Mouse (Mus musculus): ENCODE measurements around the gene Mertk.

Mertk gene

GRCm38 (mm10) chr2:128726067-128726466 is 27.3 kb downstream of the Mertk start:
- no peak for DNase-seq

- no peak for DNase-seq
These were observed 27.9 kb downstream of the Mertk start for GRCm38 (mm10) chr2:128726626-128727025.

GRCm38 (mm10) chr2:128727552-128727951 is 28.8 kb downstream of the Mertk start:
- DNase-seq = no peak

DNA sequence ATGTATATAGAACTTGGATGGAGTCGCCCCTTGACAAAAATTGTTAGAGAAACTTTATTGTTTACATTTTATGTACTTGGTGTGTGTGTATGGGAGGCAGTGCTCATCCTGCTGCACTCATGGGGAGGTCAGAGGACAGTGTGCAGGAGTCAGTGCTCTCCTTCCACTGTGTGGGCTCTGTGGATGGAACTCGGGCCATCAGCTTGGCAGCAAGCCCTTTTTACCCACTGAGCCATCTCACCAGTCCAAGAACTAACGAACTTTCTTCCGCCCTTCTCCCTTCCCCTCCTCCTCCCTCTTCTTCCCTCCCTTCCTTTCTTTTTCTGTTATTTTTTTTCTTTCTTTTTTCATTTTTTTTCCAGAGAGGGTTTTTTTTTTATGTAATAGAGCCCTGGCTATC is 29.3 kb downstream of the Mertk start:
- no peak for DNase-seq

GRCm38 (mm10) chr2:128729141-128729540 is 30.4 kb downstream of the Mertk start:
- DNase-seq = no peak

DNA sequence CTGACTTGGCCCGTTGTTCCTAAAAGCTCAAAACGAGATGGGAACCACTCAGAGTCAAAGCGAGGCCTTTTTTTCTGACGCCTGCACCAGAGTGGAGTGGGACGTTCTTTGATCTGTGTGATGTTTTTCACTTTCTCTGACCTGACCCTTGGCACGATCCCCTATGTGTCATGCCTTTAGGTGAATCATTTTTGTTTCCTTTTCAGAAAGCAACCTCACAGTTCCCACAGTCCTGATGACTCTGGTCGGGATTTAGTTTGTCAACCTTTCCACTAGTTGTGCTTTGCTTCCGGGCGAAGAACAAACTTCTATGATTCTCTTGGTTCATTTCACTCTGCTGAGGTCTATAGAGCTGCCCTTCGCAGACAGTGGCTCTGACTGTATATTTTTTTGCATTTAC is 32.8 kb downstream of the Mertk start:
- no peak for DNase-seq

DNA sequence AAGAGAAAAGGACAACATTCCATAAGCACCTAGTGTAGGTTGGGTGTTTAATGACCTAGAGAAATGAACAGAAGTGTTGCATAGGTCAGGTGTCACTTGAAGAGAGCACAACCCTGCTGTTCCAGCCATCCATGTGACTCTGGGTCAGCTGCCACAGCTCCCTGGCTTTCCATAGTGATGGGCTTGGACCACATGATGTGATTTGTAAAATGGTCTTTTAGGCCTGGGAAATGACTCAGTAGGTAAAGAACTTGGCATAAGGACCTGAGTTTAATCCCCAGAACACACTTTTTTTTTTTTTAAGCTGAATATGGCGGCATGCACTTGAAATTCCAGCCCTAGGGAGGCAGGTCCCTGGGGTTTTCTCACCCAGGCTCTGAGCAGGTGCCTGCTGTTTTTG is 33.2 kb downstream of the Mertk start:
- no peak for DNase-seq

DNA sequence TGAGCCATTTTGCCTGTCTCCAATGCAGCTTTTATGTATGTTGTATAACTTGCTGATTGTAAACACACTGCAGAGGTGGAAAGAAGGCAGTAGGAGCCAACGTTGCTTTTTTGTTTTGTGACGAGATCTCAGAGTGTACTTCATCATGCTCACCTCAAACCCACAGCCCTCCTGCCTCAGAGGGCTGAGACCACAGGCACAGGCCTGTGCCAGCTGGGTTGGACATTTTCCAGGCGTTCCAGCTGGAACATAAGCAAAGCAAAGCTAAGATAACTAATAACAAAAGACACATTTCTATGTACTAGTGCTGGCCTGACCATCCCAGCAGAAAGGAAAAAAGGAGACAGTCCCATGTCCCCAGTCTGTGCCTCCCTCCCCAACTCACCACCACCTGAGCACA is 36.3 kb downstream of the Mertk start:
- DNase-seq = no peak

DNA sequence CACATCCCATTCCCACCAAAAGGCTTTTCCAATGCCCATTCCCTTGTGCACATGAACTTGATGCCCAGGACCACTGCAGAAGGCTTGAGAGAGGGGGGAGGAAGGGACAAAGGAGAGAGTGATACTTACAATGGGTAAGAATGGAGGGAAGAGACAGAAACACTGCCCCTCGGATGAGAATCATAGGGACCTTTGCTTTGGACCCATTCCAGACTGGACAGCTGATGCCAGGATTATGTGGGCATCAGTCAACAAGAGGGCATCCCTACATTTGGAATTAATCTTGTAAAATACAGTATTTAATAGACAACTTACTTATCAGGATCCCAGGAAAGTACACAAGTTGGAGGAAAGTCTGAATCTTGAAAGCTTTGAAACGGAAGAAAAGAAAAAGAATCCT is 38.3 kb downstream of the Mertk start:
- no peak for DNase-seq

DNA sequence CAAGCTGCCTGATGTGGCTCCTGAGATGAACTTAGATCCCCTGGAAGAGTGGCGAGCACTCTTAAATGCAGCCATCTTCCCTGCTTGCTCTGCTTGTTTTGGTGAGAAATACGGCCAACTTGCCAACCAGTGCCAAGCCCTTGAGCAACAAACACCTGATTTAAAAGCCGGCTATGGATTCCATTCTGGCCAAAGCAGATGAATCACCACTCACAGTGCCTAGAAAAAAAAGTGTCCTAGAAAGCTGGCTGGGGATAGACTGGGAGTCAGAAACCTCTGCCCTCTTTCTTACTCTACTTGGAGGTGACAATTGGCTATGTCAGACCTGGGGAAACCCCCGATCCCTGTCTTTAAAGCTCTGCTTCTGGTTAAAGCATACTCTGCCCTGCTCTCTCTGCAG is 39.0 kb downstream of the Mertk start:
- DNase-seq = no peak

- DNase-seq = peak; percentile 63
These were observed 40.0 kb downstream of the Mertk start for GRCm38 (mm10) chr2:128738725-128739258.

GRCm38 (mm10) chr2:128745879-128746620 is 47.3 kb downstream of the Mertk start:
- peak; percentile 31 for DNase-seq

DNA sequence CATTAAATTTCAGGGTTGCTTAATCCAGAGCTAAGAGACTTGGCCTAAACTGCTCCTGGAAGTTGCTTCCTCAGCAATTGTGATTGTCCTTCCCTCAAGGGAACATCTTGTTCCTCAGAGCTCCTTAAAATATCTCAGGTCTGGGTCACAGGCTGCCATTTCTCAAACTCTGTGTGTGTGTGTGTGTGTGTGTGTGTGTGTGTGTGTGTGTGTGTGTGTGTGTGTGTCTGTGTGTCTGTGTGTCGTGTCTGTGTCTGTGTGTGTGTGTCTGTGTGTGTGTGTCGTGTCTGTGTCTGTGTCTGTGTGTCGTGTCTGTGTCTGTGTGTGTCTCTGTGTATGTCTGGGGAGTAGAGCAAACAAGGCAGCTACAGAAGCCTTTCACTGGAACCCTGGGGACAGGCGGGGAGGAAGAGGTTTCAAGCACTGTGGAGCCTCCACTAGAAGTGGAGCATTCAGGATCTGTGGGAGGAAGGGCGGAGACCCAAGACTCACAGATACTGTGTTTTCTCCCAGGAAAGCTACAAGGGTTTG is 47.9 kb downstream of the Mertk start:
- peak; percentile 14 for DNase-seq

- DNase-seq = no peak
These were observed 48.8 kb downstream of the Mertk start for GRCm38 (mm10) chr2:128747433-128748028.

DNA sequence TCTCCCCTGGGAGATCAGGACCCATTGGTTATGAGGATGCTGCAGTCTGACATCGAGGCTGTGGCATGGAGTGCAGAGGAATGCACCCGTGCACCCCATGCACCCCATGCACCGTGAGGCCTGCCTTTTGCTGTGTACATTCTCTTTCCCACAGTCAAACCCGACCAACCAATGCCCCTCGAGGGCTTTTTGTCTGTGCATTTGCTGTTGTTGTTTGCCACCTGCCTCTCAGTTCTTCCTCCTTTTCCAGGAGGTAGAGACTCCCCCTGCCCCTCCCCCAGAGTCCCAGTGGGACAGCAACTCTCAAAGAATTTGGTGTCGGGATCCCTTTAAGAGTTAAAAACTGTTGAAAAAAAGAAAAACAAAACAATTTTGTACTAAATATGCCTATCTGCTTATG is 49.4 kb downstream of the Mertk start:
- DNase-seq = no peak

DNA sequence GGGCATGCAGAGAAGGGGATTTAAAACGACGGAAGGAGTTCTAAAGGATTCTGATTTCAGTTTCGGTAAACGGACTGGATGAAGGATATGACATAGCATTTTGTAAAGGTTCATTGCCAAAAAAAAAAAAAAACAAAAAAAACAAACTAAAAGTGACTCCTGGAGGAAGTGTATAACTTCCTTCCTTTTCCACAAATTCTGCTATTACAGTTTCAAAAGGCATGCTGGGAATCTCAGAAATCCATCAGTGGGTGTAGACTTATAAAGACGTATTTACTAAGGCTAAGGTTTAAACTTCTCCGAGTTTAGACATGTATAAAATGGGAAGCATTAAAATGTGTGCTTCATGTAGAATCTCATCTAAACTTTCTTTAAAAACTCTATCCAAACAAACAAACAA is 52.3 kb downstream of the Mertk start:
- DNase-seq = no peak

DNA sequence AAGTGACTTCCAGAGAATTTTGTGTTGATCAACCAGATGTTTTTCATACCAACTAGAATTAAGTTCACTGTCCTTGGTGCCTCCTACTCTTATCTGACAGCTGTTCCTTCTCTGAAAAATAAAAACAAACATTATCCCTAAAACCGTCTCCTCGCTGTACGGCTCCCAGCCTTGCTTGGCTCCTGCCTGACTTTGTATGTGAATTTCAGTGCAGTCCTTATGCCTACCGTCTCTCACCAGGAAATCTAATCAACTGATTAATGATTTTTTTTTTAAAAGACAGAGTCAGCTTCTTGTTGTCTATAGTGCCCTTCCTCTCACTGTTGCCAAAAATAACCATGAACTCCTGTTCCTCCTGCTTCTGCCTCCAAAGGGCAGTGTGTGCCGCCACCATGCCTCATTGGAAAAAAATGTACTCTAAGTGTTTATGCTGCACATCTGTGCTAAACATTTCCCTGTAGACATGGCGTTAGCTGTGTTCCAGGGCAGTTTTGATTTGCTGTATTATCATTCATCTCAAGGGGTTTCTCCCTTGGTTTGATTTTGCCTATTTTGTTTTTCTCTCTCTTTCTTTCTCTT is 54.6 kb downstream of the Mertk start:
- no peak for DNase-seq

- no peak for DNase-seq
These were observed 56.5 kb downstream of the Mertk start for GRCm38 (mm10) chr2:128755149-128755691.

DNA sequence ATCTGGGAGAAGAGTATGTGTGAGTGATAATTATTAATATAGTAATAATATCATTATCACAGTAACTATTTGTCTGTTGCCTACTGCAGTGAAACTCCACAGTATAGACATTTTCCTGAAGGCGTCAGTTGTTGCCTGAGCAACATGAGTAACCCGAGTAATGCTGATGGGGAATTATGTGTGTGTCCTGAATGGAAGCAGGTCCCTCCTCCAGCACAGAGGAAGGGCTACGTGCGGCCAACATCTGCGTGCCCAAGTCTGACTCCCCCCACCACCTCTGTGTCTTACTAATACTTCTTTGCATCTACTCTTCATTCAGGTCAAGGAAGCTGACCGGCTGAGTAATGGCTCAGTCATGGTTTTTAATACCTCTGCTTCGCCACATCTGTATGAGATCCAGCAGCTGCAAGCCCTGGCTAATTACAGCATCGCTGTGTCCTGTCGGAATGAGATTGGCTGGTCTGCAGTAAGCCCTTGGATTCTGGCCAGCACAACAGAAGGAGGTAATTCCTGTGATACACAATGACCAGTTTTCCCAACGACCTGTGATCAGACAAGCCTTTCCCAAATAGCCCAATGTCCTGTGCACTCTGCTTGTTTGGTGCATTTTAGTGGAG is 60.1 kb downstream of the Mertk start:
- DNase-seq = no peak

DNA sequence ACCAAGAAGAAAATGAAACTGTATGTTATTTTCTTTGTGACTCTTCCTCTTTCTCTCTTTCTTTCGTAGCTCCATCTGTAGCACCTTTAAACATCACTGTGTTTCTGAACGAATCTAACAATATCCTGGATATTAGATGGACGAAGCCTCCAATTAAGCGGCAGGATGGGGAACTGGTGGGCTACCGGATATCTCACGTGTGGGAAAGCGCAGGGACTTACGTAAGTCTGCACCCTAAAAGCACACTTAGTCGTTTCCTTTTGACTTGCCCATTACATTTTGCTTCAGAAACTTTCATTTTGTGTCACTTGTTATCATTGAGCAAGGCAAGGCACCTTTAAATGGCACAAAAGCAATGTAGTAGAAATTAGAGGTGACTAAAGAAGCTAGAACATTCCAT is 63.3 kb downstream of the Mertk start:
- DNase-seq = no peak

DNA sequence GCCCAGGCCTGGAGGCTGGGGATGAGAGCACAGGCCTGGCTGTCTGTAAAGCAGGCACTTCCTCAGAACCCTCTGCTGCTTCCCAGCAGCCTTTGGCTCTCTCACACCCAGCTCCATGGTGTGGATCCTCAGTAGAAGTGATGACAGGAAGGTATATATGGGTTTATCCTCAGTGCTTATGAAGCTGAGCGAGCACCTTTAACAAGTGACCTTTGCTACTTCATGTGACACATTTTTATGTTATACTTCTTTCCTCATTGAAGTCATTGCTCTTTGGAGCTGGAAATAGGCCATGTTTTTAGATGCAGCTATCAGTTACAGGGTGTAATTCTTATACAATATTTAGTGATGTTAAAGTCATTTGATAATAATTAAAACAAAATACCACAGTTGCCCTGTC is 67.0 kb downstream of the Mertk start:
- DNase-seq = no peak

DNA sequence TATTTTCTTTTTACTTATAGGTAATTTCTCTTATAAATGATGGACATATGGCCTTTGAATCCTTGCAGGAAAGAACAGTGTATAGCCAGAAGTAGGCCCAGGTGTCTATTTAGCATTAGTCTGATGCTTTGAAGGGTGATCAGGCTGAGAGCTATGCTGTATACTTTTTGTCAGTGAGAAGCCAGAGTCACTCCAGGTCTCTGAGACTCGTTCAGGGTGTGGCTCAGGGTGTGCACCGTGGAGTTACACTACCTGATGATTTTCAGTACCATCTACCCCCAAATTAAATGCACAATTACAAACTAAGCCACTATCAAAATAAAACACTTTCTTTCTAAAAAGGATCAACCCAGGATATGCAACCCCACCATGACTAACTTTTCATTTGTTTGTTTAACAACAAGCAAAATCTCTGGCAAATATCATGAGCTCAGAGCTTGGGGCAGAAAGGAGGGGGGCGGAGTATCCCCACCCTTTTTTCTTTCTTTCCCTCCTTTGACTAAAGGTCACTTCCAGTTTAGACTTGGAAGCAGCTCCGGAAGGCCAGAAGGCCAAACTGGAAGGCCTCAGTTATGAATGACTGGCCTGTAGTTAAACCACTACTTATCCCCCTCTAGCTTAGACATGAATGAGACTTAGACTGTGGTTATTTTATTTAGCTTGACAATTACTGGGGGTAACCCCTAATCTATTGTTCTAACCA is 69.9 kb downstream of the Mertk start:
- DNase-seq = no peak

DNA sequence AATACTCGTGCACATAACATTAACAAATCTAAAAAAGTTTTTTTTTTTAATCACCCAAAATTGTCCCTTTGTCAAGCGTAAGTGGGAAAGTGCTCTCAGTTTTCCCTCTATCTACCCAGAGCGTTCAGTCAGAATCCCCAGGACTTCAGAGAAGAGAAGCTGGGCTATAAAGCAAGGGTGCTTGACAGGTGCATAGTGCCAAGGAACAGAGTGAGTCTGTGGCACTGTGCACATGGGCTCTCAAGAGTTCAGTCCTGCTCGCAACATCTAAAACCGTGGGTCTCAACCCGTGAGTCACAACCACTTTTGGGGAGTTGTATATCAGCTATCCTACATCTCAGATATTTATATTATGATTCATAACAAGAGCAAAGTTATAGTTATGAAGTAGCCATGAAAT is 71.8 kb downstream of the Mertk start:
- DNase-seq = no peak

All from right cerebral cortex, adult 18-20 months (tissue).